Mouse (Mus musculus) thymus, adult 2 months (tissue): ENCODE data around the gene Gm43302.
"Not testable (repeated sequence)": the region's sequence is repeated elsewhere in the genome, so short reads cannot be mapped to it uniquely, and the experiment has no call there.

Source experiments
- CTCF ChIP-seq: fragments of 200-500 bp; IDR thresholded peaks from 2 replicates; pipeline ENCODE4 v1.5.1; 2012; ENCODE audit warnings: mild to moderate bottlenecking, control low read depth, low read length, moderate library complexity, borderline replicate concordance; ENCODE audit not compliant: control insufficient read depth, poor library complexity, insufficient read depth; ENCODE audit errors: extremely low read depth
- POLR2A ChIP-seq: fragments of 200-500 bp; IDR thresholded peaks from 2 replicates; pipeline ENCODE4 v1.6.1; 2012; ENCODE audit warnings: mild to moderate bottlenecking, low read length, control low read depth, moderate library complexity; ENCODE audit not compliant: control insufficient read depth, poor library complexity, insufficient read depth; ENCODE audit errors: extremely low read depth

GRCm38 (mm10) chr5:105192536-105192935 is 101.0 kb downstream of the Gm43302 start:
- not testable (repeated sequence) for TF ChIP-seq CTCF, POLR2A
